Mouse (Mus musculus): ENCODE results near the gene Ppih. TPM values are rescaled to one million over a fixed set of nuclear protein-coding genes. Genes with fewer than 3 reads are reported as not detected.
A peak's percentile ranks its signal among the peaks of the same experiment; 100 is the strongest.
"Not testable (repeated sequence)": the region's sequence is repeated elsewhere in the genome, so short reads cannot be mapped to it uniquely, and the experiment has no call there.

The Ppih gene
- total and polyA plus RNA-seq, 3 experiments = 140 to 246 (median 199) TPM

DNA sequence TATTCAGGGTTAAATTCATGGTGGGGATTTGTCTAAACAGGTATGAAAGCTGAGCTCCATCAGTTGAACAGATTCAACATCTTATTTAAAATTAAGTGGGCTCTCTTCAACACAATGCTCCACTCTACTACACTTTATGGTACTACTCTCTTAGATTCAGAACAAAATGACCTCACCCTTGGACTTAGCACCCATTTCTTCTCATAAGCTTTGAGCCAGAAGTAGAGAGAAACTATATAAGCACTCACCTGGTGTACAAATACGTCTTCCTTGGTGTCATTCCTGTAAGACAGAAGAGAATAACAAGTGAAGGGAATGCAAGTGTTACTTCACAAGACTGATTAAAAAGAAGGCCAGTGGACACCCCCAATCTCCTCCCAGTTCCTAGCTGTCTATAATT, 35.5 kb downstream of the Ppih start:
- Histone ChIP-seq H3K27ac (ENCODE audit: control insufficient read depth, low read depth, low read length) (peak overlapping the region; percentile 61), H3K36me3 (ENCODE audit: control insufficient read depth in 1 of 2, insufficient read depth in 2 of 2, low read length in 2 of 2) (peaks cover 63 to 64% of the 10 kb centered on the region in 2 experiments), H3K79me2 (ENCODE audit: control insufficient read depth, insufficient read depth, low read length, poor library complexity) (peaks cover 49% of the 10 kb centered on the region), H3K27me3 (ENCODE audit: control insufficient read depth in 1 of 2, insufficient read depth in 2 of 2, low read length in 2 of 2) (no peaks in the 10 kb centered on the region), H3K9ac (ENCODE audit: control insufficient read depth, low read depth, low read length, poor library complexity, severe bottlenecking) (no peak overlapping the region), H3K4me1 (ENCODE audit: control insufficient read depth in 1 of 2, insufficient read depth in 2 of 2, low read length in 2 of 2) (peaks cover 25 to 27% of the 10 kb centered on the region in 2 experiments), H3K9me3 (replicated peaks; ENCODE audit: insufficient read depth, low read length) (no peaks in the 10 kb centered on the region), H3K4me3 (ENCODE audit: control insufficient read depth in 1 of 2, insufficient read depth in 1 of 2, low read depth in 2 of 2, low read length in 2 of 2) (no peak overlapping the region)
- no peak for DNase-seq (ENCODE audit: low read depth, low spot score)
- TF ChIP-seq ZNF384 (IDR thresholded peaks at IDR 0.05; ENCODE audit: low read depth, low read length) (no peak), JUND (IDR thresholded peaks at IDR 0.05; ENCODE audit: low read depth, low read length) (no peak)

DNA sequence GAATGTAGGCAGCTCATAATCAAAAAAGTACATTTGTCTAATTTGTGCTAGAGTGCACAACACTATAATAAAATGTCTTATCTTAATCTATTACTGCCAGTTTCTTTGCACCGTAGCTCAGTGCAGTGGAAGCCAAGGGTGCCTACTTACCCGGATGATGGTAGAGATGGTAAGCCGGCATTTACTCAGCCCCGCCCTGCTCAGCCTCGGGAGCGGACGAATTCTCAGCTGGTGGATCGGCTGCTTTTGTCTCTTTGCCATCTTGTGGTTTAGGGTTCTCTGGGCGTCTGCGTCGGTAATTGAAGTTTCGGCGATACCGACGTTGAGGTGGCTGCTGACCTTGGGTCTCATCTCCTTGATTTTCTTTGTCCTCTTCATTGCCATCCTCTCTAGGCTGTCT, 41.6 kb downstream of the Ppih start:
- H3K27me3 ChIP-seq (ENCODE audit: control insufficient read depth in 1 of 2, insufficient read depth in 2 of 2, low read length in 2 of 2); H3K4me3 ChIP-seq (ENCODE audit: control insufficient read depth in 1 of 2, insufficient read depth in 1 of 2, low read depth in 2 of 2, low read length in 2 of 2); DNase-seq (ENCODE audit: low read depth, low spot score); H3K27ac ChIP-seq (ENCODE audit: control insufficient read depth, low read depth, low read length); H3K9ac ChIP-seq (ENCODE audit: control insufficient read depth, low read depth, low read length, poor library complexity, severe bottlenecking); H3K4me1 ChIP-seq (ENCODE audit: control insufficient read depth in 1 of 2, insufficient read depth in 2 of 2, low read length in 2 of 2); H3K9me3 ChIP-seq (replicated peaks; ENCODE audit: insufficient read depth, low read length): not testable (repeated sequence)
- peaks cover 28 to 49% of the 10 kb centered on the region in 2 experiments for H3K36me3 ChIP-seq (ENCODE audit: control insufficient read depth in 1 of 2, insufficient read depth in 2 of 2, low read length in 2 of 2)
- H3K79me2 ChIP-seq (ENCODE audit: control insufficient read depth, insufficient read depth, low read length, poor library complexity) = peaks cover 11% of the 10 kb centered on the region; the same call in 1 of the 2 replicates

- H3K27ac ChIP-seq (ENCODE audit: control insufficient read depth, low read depth, low read length) = no peak overlapping the region
- no peaks in the 10 kb centered on the region for H3K27me3 ChIP-seq (ENCODE audit: control insufficient read depth in 1 of 2, insufficient read depth in 2 of 2, low read length in 2 of 2)
- peaks cover 21 to 34% of the 10 kb centered on the region in 2 experiments for H3K36me3 ChIP-seq (ENCODE audit: control insufficient read depth in 1 of 2, insufficient read depth in 2 of 2, low read length in 2 of 2)
- no peak overlapping the region for H3K9ac ChIP-seq (ENCODE audit: control insufficient read depth, low read depth, low read length, poor library complexity, severe bottlenecking)
- H3K4me1 ChIP-seq (ENCODE audit: control insufficient read depth in 1 of 2, insufficient read depth in 2 of 2, low read length in 2 of 2) = no peaks in the 10 kb centered on the region
- TF ChIP-seq POLR2AphosphoS2 (IDR thresholded peaks at IDR 0.05; ENCODE audit: low read length) (0 out of 2 replicates have a peak, but pooled peaks have one; percentile 70), ZNF384 (IDR thresholded peaks at IDR 0.05; ENCODE audit: low read depth, low read length) (peak; percentile 59; the same call in 1 of the 2 replicates), ZKSCAN1 (IDR thresholded peaks at IDR 0.05; ENCODE audit: low read depth, low read length) (no peak)
- no peak for DNase-seq (ENCODE audit: low read depth, low spot score)
- H3K79me2 ChIP-seq (ENCODE audit: control insufficient read depth, insufficient read depth, low read length, poor library complexity) = no peaks in the 10 kb centered on the region
- no peak overlapping the region for H3K4me3 ChIP-seq (ENCODE audit: control insufficient read depth in 1 of 2, insufficient read depth in 1 of 2, low read depth in 2 of 2, low read length in 2 of 2)
- H3K9me3 ChIP-seq (replicated peaks; ENCODE audit: insufficient read depth, low read length) = no peaks in the 10 kb centered on the region
Observed at GRCm38 (mm10) chr4:119275726-119276125, 44.6 kb downstream of the Ppih start.

GRCm38 (mm10) chr4:119275226-119275625, 45.1 kb downstream of the Ppih start:
- Histone ChIP-seq H3K79me2 (ENCODE audit: control insufficient read depth, insufficient read depth, low read length, poor library complexity) (no peaks in the 10 kb centered on the region), H3K36me3 (ENCODE audit: control insufficient read depth in 1 of 2, insufficient read depth in 2 of 2, low read length in 2 of 2) (peaks cover 21 to 31% of the 10 kb centered on the region in 2 experiments), H3K27me3 (ENCODE audit: control insufficient read depth in 1 of 2, insufficient read depth in 2 of 2, low read length in 2 of 2) (no peaks in the 10 kb centered on the region), H3K9me3 (replicated peaks; ENCODE audit: insufficient read depth, low read length) (no peaks in the 10 kb centered on the region), H3K4me3 (ENCODE audit: control insufficient read depth in 1 of 2, insufficient read depth in 1 of 2, low read depth in 2 of 2, low read length in 2 of 2) (no peak overlapping the region), H3K9ac (ENCODE audit: control insufficient read depth, low read depth, low read length, poor library complexity, severe bottlenecking) (no peak overlapping the region), H3K4me1 (ENCODE audit: control insufficient read depth in 1 of 2, insufficient read depth in 2 of 2, low read length in 2 of 2) (no peaks in the 10 kb centered on the region), H3K27ac (ENCODE audit: control insufficient read depth, low read depth, low read length) (peak overlapping the region; percentile 7; the same call in 1 of the 2 replicates)
- no peak for TF ChIP-seq ZKSCAN1 (IDR thresholded peaks at IDR 0.05; ENCODE audit: low read depth, low read length)
- TF ChIP-seq TAL1 (IDR thresholded peaks at IDR 0.05; ENCODE audit: low read length) = peak; percentile 56
- TF ChIP-seq EP300 (IDR thresholded peaks at IDR 0.05; ENCODE audit: low read depth in 1 of 2, low read length in 2 of 2) = peak; percentile 13 to 16; a peak in 1 of 4 replicates
- TF ChIP-seq HCFC1 (IDR thresholded peaks at IDR 0.05; ENCODE audit: low read depth, low read length) = no peak
- no peak for TF ChIP-seq CHD1 (IDR thresholded peaks at IDR 0.05; ENCODE audit: low read depth, low read length)
- TF ChIP-seq CTCF (IDR thresholded peaks at IDR 0.05 in 2 of 3, conservative IDR thresholded peaks at IDR 0.05 in 1 of 3; ENCODE audit: control insufficient read depth in 1 of 3, insufficient read depth in 1 of 3, low read depth in 2 of 3, low read length in 3 of 3, poor library complexity in 1 of 3, severe bottlenecking in 1 of 3) = no peak
- TF ChIP-seq GATA1 (IDR thresholded peaks at IDR 0.05; ENCODE audit: low read depth, low read length) = 0 out of 2 replicates have a peak, but pooled peaks have one; percentile 13
- peak; percentile 51 for DNase-seq (ENCODE audit: low read depth, low spot score)
